Mouse (Mus musculus): ENCODE measurements at regions not wholly inside any gene's neighbourhood (a gene's known extent, or its start where the extent isn't known, plus 50 kb on each side); places are given as distances from the start of the nearest gene placed in this dataset.
A peak's percentile ranks its signal among the peaks of the same experiment; 100 is the strongest.
"Not testable (repeated sequence)": the region's sequence is repeated elsewhere in the genome, so short reads cannot be mapped to it uniquely, and the experiment has no call there.

GRCm38 (mm10) chr12:46636888-46637287, 181.8 kb downstream of the Nova1 start:
- no peak for DNase-seq

- DNase-seq = peak; percentile 24
Measured at GRCm38 (mm10) chr12:46635125-46635772, 183.5 kb downstream of the Nova1 start.

GRCm38 (mm10) chr12:46634771-46635124, 184.0 kb downstream of the Nova1 start:
- DNase-seq = no peak

DNA sequence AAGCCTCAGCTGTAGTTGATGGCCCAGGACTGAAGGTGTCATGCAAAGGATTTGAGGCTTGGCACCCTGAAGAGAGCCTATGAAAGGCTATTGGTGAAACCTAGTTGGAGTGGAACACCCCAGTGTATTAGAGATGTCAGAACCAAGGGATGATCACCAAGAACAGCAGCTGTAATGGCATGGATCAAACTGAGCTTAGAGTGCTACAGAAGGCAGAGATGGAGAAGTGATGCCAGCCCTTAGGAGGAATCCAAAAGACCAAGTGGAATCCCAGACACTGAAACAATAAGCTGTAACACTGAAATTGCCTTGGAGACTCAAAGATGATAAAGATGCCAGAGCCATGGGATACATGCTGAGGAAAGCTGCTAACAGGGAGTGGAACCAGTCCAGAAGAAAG, 186.3 kb downstream of the Nova1 start:
- not testable (repeated sequence) for DNase-seq

DNA sequence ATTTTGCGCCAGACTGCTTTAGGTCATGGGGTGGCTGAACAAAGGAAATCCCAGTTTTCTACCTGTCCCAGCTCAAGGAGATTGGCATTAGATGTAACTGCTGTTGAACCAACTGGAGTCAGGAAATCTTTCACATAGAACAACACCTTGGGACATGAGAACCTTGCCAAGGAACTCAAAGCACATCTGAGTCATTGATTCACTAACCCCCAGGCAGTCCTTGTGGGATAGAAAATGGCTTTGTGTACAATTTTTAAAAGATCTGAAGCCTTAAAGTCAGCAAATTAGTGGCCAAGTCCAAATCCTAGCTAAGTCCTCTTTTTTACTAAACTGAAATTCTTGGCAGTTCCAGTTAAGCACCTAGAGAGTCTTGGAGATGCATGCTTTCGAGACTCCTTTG, 191.4 kb downstream of the Nova1 start:
- DNase-seq = no peak

- no peak for DNase-seq
Measured at GRCm38 (mm10) chr12:46611439-46611838, 207.3 kb downstream of the Nova1 start.

DNA sequence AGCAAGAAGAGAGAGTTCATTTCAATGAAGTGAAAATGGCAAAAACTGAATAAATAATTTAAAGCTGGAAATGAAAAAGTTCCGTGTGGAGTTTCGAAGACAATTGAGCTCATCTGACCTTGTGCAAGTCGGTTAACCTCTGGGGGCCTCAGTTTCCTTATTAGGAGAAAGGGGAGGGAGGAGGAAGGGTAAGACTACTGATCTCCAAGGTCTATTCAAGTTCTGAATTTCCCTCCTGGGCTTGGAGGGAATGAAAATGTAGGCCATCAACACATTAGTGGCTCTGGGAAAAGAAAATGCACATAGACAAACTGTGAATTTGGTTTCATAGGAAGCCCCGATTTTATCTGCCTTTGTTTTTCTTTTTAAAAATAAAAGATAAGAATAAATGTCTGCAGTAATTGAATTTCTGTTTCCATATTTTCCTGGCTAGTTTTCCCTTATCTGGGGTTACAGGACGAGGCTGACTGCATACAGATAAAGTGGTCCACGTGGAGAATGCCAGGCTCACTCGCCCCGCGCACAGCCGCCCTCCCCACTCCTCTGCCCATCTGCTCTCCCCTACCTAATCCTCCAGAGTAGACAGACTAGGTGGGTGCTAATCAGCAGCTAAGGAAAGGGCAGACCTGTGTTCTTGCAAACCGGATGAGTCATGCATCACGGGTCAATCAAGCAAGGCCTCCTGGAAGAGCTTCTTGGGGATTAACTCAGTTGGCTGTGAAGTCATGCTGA, 209.0 kb downstream of the Nova1 start:
- no peak for DNase-seq

DNA sequence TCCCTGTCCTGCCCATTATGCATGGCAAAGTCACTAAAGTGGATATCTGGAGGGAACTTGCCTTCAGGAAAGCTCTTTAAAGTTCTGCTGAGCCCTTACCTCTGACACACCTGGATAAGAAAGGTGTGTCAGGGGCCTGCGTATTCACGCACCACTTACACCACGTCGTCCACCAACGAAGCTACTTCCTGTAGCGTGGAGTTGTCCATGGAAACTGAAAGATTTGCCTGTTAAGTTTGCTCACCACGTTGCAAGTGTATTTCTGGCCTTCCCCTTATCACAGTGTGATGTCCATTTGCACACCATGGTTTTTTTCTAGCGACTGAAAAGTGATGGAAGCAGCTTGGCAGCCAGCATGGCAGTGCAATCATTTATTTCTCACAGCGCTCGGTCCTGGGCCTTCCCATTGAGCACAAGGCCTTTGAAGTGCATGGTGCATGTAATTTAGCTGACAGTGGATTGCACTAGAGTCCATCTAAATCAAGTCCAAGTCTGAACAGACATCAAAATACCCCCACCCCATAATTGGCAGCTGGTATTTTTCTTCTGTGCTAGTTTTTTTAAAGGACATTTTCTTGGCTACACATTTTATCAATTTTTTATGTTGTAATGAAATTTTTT, 210.3 kb downstream of the Nova1 start:
- DNase-seq = no peak

- no peak for DNase-seq
Measured at GRCm38 (mm10) chr12:46597200-46597599, 221.5 kb downstream of the Nova1 start.

DNA sequence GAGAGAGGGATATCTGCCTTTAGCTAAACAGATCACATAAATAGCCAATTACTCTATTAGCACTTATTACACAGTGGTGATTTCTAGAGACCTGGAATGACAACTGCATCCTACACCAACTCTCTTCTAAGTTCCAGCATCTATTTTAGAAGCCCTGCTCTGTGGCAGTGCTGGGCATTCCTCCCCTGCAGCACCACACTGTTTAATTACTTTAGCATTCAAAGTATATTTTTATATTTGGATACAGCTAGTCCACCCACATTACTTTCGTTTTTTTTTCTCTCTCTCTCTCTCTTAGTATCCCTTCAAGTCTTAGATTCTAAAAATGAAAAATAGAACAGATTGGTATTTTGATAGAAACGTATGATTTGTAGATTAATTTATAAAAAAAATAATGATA, 250.1 kb downstream of the Nova1 start:
- no peak for DNase-seq

DNA sequence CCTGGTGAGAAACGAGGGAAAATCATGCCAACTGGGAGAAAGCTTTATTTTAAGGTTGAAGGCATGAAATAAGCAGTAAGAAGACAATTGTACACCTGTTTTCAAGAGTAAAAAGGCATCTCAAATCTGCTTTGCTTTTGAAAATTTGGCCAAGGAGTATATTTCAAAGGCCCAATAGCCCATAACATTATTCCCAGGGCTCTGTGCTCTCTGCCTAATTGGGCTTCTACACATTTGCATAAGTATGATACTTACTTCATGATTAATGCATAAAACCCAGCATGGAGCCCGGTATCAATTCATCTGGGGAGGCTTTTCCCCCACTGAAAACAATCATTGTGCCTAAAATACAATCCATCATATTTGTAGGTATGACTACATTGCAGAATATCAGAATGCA, 252.4 kb downstream of the Nova1 start:
- DNase-seq = no peak

- DNase-seq = no peak
Measured at GRCm38 (mm10) chr12:46520942-46521341, 297.8 kb downstream of the Nova1 start.

DNA sequence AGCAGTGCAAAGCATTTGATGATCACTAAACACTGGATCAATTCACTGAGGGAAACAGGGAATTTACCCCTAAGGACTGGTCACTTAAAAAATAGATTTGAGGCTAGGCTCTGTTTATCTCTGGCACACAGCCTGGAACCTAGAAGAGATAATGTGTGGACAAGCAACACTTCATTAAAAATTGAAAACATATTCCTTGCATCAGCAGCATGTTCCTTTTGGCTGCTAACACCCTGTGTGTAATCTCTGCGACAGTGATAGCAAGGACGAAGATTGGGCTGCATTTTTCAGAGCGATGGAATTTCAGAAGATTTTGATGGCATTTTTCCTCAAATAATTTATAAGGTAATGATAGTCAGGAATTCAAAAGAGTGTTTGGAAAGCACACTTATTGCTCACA, 310.9 kb downstream of the Nova1 start:
- DNase-seq = no peak

DNA sequence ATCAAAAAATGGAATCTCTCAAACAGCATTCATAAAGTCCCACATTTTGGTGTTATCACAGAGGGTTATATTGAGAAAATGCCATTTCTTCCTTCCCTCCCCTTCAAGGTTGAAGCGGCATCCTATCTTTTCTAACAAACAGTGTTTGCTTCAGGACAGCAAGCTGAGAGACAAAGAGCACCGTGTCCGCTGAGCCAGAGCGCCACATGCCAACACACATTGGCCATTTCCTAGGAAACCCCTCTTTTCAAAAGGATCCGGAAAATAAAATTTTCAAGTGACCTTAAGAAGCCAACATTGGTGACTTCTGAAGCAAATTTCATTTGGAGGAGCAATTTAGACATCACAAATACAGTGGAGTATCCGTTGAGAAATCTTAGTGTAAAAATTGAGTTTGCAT, 326.3 kb downstream of the Nova1 start:
- no peak for DNase-seq

GRCm38 (mm10) chr12:46450888-46451287, 367.8 kb downstream of the Nova1 start:
- no peak for DNase-seq

DNA sequence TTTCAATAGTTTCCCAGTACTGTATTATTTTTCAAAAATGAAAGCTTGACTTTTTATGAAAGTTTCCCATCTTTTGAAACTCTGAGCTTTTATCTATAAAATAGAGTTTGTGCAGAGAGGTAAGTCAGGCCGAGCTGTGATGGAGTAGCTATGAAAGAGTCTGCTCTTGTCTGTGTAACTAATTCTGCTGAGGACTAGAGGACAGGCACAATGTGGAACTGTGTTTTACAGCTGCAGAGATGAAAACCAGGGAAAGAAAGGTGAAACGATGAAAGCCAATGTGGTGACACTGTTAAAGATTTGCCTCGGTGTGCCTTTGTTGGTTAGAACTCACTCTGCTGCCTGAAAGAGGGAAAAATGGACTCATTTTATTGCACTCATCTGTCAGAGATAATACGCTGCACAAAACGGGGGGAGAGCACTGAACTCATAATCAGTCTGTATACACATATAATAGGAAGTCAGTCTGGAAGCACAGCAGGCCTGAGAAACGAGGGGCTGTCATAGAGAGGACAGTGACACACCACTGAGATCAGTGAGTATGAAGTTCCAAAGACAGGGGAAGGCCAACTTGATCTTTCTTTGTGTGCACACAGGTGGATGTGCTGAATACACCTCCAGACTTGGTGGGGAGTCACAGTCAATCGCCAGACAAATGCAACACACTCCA, 373.9 kb downstream of the Nova1 start:
- no peak for DNase-seq

GRCm38 (mm10) chr12:46419591-46419990, 399.1 kb downstream of the Nova1 start:
- no peak for DNase-seq

DNA sequence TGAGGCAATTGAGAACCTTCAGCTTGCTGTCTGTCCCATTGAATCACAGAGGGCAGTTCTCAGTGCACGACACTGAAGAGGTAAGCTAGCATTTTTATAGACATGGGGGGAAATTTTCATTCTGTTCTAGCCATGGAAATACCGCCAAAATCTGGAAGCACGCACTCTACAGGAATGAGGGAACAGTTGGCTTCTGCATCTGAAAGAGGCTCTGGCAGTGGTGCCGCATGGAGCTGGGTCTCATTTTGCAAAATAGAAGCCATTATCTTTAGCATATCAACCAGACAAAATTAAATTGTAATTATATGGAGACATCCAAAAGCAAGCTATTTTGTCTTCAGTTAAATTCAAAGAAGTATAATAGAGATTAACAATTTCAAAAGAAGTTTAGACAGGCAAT, 399.7 kb downstream of the Nova1 start:
- DNase-seq = no peak

DNA sequence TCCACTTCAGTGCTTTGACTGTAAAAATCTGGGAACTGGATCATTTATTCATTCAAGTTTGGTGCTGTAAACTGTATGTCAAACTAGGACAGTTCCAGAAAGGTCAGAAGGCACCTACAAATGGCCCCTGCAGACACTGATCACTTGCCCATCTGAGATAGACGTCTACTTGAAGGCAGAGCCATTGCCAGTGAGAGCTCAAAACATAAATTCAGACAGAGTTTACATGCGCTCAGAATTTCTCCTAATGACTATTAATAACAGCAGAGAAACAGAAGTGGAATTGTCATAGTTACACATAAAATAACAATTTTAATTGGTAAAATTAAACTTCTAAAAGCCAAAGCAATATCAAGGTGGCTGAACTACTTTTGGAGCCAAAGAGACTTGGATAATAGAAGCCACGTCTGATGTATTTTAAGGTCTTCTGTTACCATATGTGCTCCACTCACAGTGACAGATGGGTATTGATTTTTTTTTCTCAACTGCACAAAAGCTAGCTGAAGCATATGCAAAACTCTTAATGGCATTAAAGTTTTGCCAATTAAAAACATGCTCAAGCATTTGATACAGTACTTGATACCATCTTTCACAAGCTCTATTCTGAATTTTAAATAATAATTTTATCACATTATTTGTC, 401.8 kb downstream of the Nova1 start:
- no peak for DNase-seq

- no peak for DNase-seq
Measured at GRCm38 (mm10) chr12:46416250-46416649, 402.5 kb downstream of the Nova1 start.

- no peak for DNase-seq
Measured at GRCm38 (mm10) chr12:46405674-46406073, 413.1 kb downstream of the Nova1 start.

DNA sequence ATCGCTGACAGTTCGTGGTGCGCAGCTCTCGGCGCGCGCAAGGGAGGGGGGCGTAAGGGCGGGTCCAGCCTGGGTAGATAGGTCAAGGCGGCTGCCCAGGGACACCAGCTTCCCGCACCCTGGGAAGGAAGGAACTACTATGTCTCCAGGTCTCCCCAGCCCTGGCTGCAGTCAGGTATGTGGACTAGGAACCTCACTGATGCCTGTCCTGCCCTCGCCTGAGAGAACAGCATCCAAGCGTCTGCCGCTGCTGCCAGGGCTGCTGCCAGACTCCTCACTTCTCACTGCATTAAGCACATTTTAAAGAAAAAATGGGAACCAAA, 419.1 kb downstream of the Nova1 start:
- DNase-seq = peak; percentile 11

- DNase-seq = peak; percentile 43
Measured at GRCm38 (mm10) chr12:46398875-46399652, 419.7 kb downstream of the Nova1 start.
